ENCODE assay signal across 8 mouse cellular contexts in genomic region chrX:36898931-36899330, GRCm38 (mm10). TPM values are rescaled to one million over a fixed set of nuclear protein-coding genes. Genes with fewer than 3 reads are reported as not detected.
DNase-seq lines count a peak whose midpoint lies in the region; ATAC-seq and TF ChIP-seq lines count a peak whose summit lies in the region.
"Not testable (repeated sequence)": the region's sequence is repeated elsewhere in the genome, so short reads cannot be mapped to it uniquely, and the experiment has no call there.

No protein-coding gene starts in this region.

- not testable (repeated sequence) for H3K9ac ChIP-seq in MEL (ENCODE audit: control insufficient read depth, low read depth, low read length, poor library complexity, severe bottlenecking); forebrain, postnatal 0 days; liver, postnatal 0 days (replicated peaks)

- not testable (repeated sequence) for ATAC-seq in forebrain, postnatal 0 days; liver, postnatal 0 days

- H3K4me1 ChIP-seq in MEL (ENCODE audit: control insufficient read depth in 1 of 2, insufficient read depth in 2 of 2, low read length in 2 of 2); bone marrow, adult 2 months (ENCODE audit: control insufficient read depth, insufficient read depth, low read length); forebrain, postnatal 0 days (ENCODE audit: insufficient read depth); kidney, adult 2 months (ENCODE audit: control insufficient read depth, insufficient read depth, low read length); liver, postnatal 0 days (ENCODE audit: insufficient read depth): not testable (repeated sequence)

- TF ChIP-seq EP300 in MEL (IDR thresholded peaks at IDR 0.05; ENCODE audit: low read depth in 1 of 2, low read length in 2 of 2); liver, postnatal 0 days (IDR thresholded peaks at IDR 0.05; ENCODE audit: low read depth): not testable (repeated sequence)

- H3K9me3 ChIP-seq in MEL (replicated peaks; ENCODE audit: insufficient read depth, low read length); forebrain, postnatal 0 days (ENCODE audit: low read length); liver, postnatal 0 days (ENCODE audit: low read length): not testable (repeated sequence)

- peak; percentile 53 for DNase-seq in A20 (ENCODE audit: low read depth, low spot score)
- DNase-seq in MEL (ENCODE audit: low read depth, low spot score): peak; percentile 60
- DNase-seq in forebrain, postnatal 0 days; kidney, adult 2 months: not testable (repeated sequence)
- DNase-seq in liver, postnatal 0 days: peak; percentile 13
- DNase-seq in naive thymus-derived CD4-positive, alpha-beta T cell, adult 2 months (ENCODE audit: low read depth): peak; percentile 61
- DNase-seq in thymus, postnatal 14 days: peak; percentile 38

- peaks cover 0 to 13% of the 10 kb centered on the region in 2 experiments; a peak in 2 of 4 replicates for H3K36me3 ChIP-seq in MEL (ENCODE audit: control insufficient read depth in 1 of 2, insufficient read depth in 2 of 2, low read length in 2 of 2)
- not testable (repeated sequence) for H3K36me3 ChIP-seq in forebrain, postnatal 0 days (ENCODE audit: insufficient read depth); kidney, adult 2 months (ENCODE audit: control insufficient read depth, insufficient read depth, low read length); liver, postnatal 0 days (replicated peaks; ENCODE audit: insufficient read depth, low read length)

- not testable (repeated sequence) for H3K27me3 ChIP-seq in MEL (ENCODE audit: control insufficient read depth in 1 of 2, insufficient read depth in 2 of 2, low read length in 2 of 2); forebrain, postnatal 0 days (ENCODE audit: insufficient read depth, low read length); kidney, adult 2 months (replicated peaks; ENCODE audit: control insufficient read depth, insufficient read depth, low read length); liver, postnatal 0 days (ENCODE audit: insufficient read depth, low read length)

- TF ChIP-seq CTCF in MEL (IDR thresholded peaks at IDR 0.05 in 2 of 3, conservative IDR thresholded peaks at IDR 0.05 in 1 of 3; ENCODE audit: control insufficient read depth in 1 of 3, insufficient read depth in 1 of 3, low read depth in 2 of 3, low read length in 3 of 3, poor library complexity in 1 of 3, severe bottlenecking in 1 of 3): peak; percentile 22 to 58 (median 38); a peak in 4 of 6 replicates
- TF ChIP-seq CTCF in bone marrow, adult 2 months (IDR thresholded peaks at IDR 0.05; ENCODE audit: control insufficient read depth, insufficient read depth, low read length): peak; percentile 26; the same call in 1 of the 2 replicates
- peak; percentile 28; the same call in 1 of the 2 replicates for TF ChIP-seq CTCF in forebrain, postnatal 0 days (IDR thresholded peaks at IDR 0.05; ENCODE audit: low read depth)
- peak; percentile 34; the same call in 1 of the 2 replicates for TF ChIP-seq CTCF in kidney, adult 2 months (conservative IDR thresholded peaks at IDR 0.05; ENCODE audit: insufficient read depth, insufficient read length, low read depth, low read length)
- TF ChIP-seq CTCF in liver, postnatal 0 days (IDR thresholded peaks at IDR 0.05; ENCODE audit: low read depth): peak; percentile 52

- not testable (repeated sequence) for TF ChIP-seq POLR2A in MEL (IDR thresholded peaks at IDR 0.05; ENCODE audit: control insufficient read depth in 1 of 2, insufficient read depth in 1 of 2, low read depth in 1 of 2, low read length in 2 of 2, poor library complexity in 1 of 2); bone marrow, adult 2 months (IDR thresholded peaks at IDR 0.05; ENCODE audit: borderline replicate concordance, control insufficient read depth, low read depth, low read length); kidney, adult 2 months (IDR thresholded peaks at IDR 0.05; ENCODE audit: low read depth, low read length)

- WGBS in bone marrow, adult 2 months: 21% methylated on average over 1 of the region's 1 CpGs
- WGBS in forebrain, postnatal 0 days: 24% methylated on average over 1 of the region's 1 CpGs
- WGBS in kidney, adult 2 months: 68% methylated on average over 1 of the region's 1 CpGs
- WGBS in liver, postnatal 0 days (ENCODE audit: insufficient replicate concordance): 25% methylated on average over 1 of the region's 1 CpGs

- H3K4me2 ChIP-seq in forebrain, postnatal 0 days (ENCODE audit: low read depth); liver, postnatal 0 days (ENCODE audit: low read depth, low read length): not testable (repeated sequence)

- H3K79me2 ChIP-seq in MEL (ENCODE audit: control insufficient read depth, insufficient read depth, low read length, poor library complexity): peaks cover 45% of the 10 kb centered on the region

- peak; percentile 11; the same call in 1 of the 2 replicates for TF ChIP-seq RAD21 in MEL (IDR thresholded peaks at IDR 0.05; ENCODE audit: low read depth, low read length)

- H3K4me3 ChIP-seq in MEL (ENCODE audit: control insufficient read depth in 1 of 2, insufficient read depth in 1 of 2, low read depth in 2 of 2, low read length in 2 of 2); bone marrow, adult 2 months (replicated peaks; ENCODE audit: control insufficient read depth, low read depth, low read length); forebrain, postnatal 0 days (ENCODE audit: low read depth, low read length); kidney, adult 2 months (ENCODE audit: insufficient read depth, low read depth, low read length); liver, postnatal 0 days (ENCODE audit: low read depth, low read length): not testable (repeated sequence)

- not testable (repeated sequence) for H3K27ac ChIP-seq in MEL (ENCODE audit: control insufficient read depth, low read depth, low read length); bone marrow, adult 2 months (ENCODE audit: control insufficient read depth, insufficient read depth, low read depth, low read length, poor library complexity); forebrain, postnatal 0 days (ENCODE audit: low read depth, low read length); kidney, adult 2 months (ENCODE audit: insufficient read depth, low read depth, low read length); liver, postnatal 0 days (ENCODE audit: low read depth)

TF ChIP-seq in MEL, 35 proteins besides CTCF, POLR2A, EP300 and RAD21:
- TF ChIP-seq MYC (IDR thresholded peaks at IDR 0.05; ENCODE audit: low read depth, low read length): 0 out of 2 replicates have a peak, but pooled peaks have one; percentile 44

RNA-seq across cellular contexts. Expression of gene Nkrf, which starts 3.8 kb away (rescaled TPM):
- 9.2 and 9.5 TPM in 2 replicates for total RNA-seq in MEL (2012; rRNA removed)
- polyA plus RNA-seq in MEL (2012; ENCODE audit: insufficient read depth in 1 of 2, insufficient read length in 2 of 2, low read depth in 1 of 2, low replicate concordance in 2 of 2, missing spikeins in 1 of 2): 10 to 100 TPM; 14.1 to 59.3 TPM
- polyA plus RNA-seq in bone marrow, adult 2 months (2011; ENCODE audit: insufficient read depth, insufficient read length, low replicate concordance, missing spikeins): 1.7 and 3.4 TPM in 2 replicates
- total RNA-seq in forebrain, postnatal 0 days (2014; rRNA removed): 22.7 and 24.7 TPM in 2 replicates
- polyA plus RNA-seq in forebrain, postnatal 0 days (2015; fragmentation: Nextera tagmentation; extraction: Ambion mirVana): 8.7 and 10.5 TPM in 2 replicates
- polyA plus RNA-seq in kidney, adult 2 months (2012; rRNA removed): 0.39 and 0.88 TPM in 2 replicates
- polyA plus RNA-seq in liver, postnatal 0 days (2015; fragmentation: Nextera tagmentation; extraction: Ambion mirVana): 0.69 and 0.75 TPM in 2 replicates

RNA-seq across cellular contexts. Expression of gene C330007P06Rik, which starts 25.0 kb away (rescaled TPM):
- total RNA-seq in MEL (2012; rRNA removed): 15.1 and 16.0 TPM in 2 replicates
- polyA plus RNA-seq in MEL (2012; ENCODE audit: insufficient read depth in 1 of 2, insufficient read length in 2 of 2, low read depth in 1 of 2, low replicate concordance in 2 of 2, missing spikeins in 1 of 2): 10 to 100 TPM in 1 of 2 experiments, not detected in 1; 17.1 TPM
- polyA plus RNA-seq in bone marrow, adult 2 months (2011; ENCODE audit: insufficient read depth, insufficient read length, low replicate concordance, missing spikeins): 10.4 and 11.4 TPM in 2 replicates
- 30.6 and 36.1 TPM in 2 replicates for total RNA-seq in forebrain, postnatal 0 days (2014; rRNA removed)
- 18.0 and 20.8 TPM in 2 replicates for polyA plus RNA-seq in forebrain, postnatal 0 days (2015; fragmentation: Nextera tagmentation; extraction: Ambion mirVana)
- polyA plus RNA-seq in kidney, adult 2 months (2012; rRNA removed): 13.6 and 17.8 TPM in 2 replicates
- 9.2 TPM in 2 replicates for polyA plus RNA-seq in liver, postnatal 0 days (2015; fragmentation: Nextera tagmentation; extraction: Ambion mirVana)

RNA-seq across cellular contexts. Expression of gene Ube2a, which starts 25.2 kb away (rescaled TPM):
- total RNA-seq in MEL (2012; rRNA removed): 34.0 and 39.3 TPM in 2 replicates
- polyA plus RNA-seq in MEL (2012; ENCODE audit: insufficient read depth in 1 of 2, insufficient read length in 2 of 2, low read depth in 1 of 2, low replicate concordance in 2 of 2, missing spikeins in 1 of 2): 100 to 1,000 TPM; 105 to 971 TPM
- 19.7 and 50.9 TPM in 2 replicates for polyA plus RNA-seq in bone marrow, adult 2 months (2011; ENCODE audit: insufficient read depth, insufficient read length, low replicate concordance, missing spikeins)
- 24.4 and 31.4 TPM in 2 replicates for total RNA-seq in forebrain, postnatal 0 days (2014; rRNA removed)
- polyA plus RNA-seq in forebrain, postnatal 0 days (2015; fragmentation: Nextera tagmentation; extraction: Ambion mirVana): 125 and 145 TPM in 2 replicates
- polyA plus RNA-seq in kidney, adult 2 months (2012; rRNA removed): 33.1 and 44.2 TPM in 2 replicates
- 92.5 and 94.9 TPM in 2 replicates for polyA plus RNA-seq in liver, postnatal 0 days (2015; fragmentation: Nextera tagmentation; extraction: Ambion mirVana)
